Mouse (Mus musculus) ES-Bruce4 (cell line): ENCODE data around the gene Dusp5. TPM values are rescaled to one million over a fixed set of nuclear protein-coding genes. Genes with fewer than 3 reads are reported as not detected.
A peak's percentile ranks its signal among the peaks of the same experiment; 100 is the strongest.

Source experiments
- H3K27ac ChIP-seq: 2 replicates; pipeline ENCODE4 v1.5.1; 2012; ENCODE audit warnings: low read length, inconsistent platforms; ENCODE audit not compliant: insufficient read depth
- H3K27me3 ChIP-seq: 2 replicates; pipeline ENCODE4 v1.6.1; 2012; ENCODE audit warnings: mild to moderate bottlenecking, low read length, inconsistent platforms; ENCODE audit not compliant: control insufficient read depth, poor library complexity, insufficient read depth, severe bottlenecking
- H3K36me3 ChIP-seq: 2 replicates; pipeline ENCODE4 v1.6.1; 2012; ENCODE audit warnings: inconsistent platforms, mild to moderate bottlenecking, low read length, moderate library complexity; ENCODE audit not compliant: control insufficient read depth, poor library complexity, insufficient read depth, severe bottlenecking
- H3K4me1 ChIP-seq: one replicate; pipeline ENCODE4 v1.8.1; 2011; ENCODE audit warnings: low read length; ENCODE audit not compliant: control insufficient read depth, insufficient read depth
- H3K4me3 ChIP-seq: 2 replicates; pipeline ENCODE4 v1.5.1; 2011; ENCODE audit warnings: low read depth, mild to moderate bottlenecking, low read length
- H3K9ac ChIP-seq: 2 replicates; pipeline ENCODE4 v1.6.1; 2012; ENCODE audit warnings: low read depth, mild to moderate bottlenecking, inconsistent platforms; ENCODE audit not compliant: poor library complexity, severe bottlenecking
- H3K9me3 ChIP-seq: replicated peaks from 2 replicates; pipeline ENCODE4 v1.6.1; 2012; ENCODE audit warnings: mild to moderate bottlenecking, low read length, inconsistent platforms; ENCODE audit not compliant: control insufficient read depth, poor library complexity, insufficient read depth, severe bottlenecking
- CTCF ChIP-seq: IDR thresholded peaks from one replicate; pipeline ENCODE4 v1.8.1; 2011; ENCODE audit warnings: low read depth, low read length
- EP300 ChIP-seq: IDR thresholded peaks from 2 replicates; pipeline ENCODE4 v1.6.1; 2011; ENCODE audit warnings: low read depth, low read length; ENCODE audit not compliant: insufficient read depth
- POLR2A ChIP-seq: IDR thresholded peaks from one replicate; pipeline ENCODE4 v1.8.1; 2011; ENCODE audit warnings: low read length; ENCODE audit not compliant: insufficient read depth
- polyA plus RNA-seq: library from polyadenylated mRNA; stranded (reverse); fragments of >200 nt; gene quantifications from 2 replicates; pipeline ENCODE4 v1.2.4, GENCODE M21; 2011; ENCODE audit warnings: low read depth; ENCODE audit not compliant: missing spikeins, insufficient read depth, insufficient read length

Gene Dusp5
- polyA plus RNA-seq, 1 experiment = 15.2 TPM

- TF ChIP-seq CTCF (no peak), EP300 (no peak), POLR2A (no peak)
- no peaks in the 10 kb centered on the region for H3K4me1 ChIP-seq
- no peak overlapping the region for H3K9ac ChIP-seq
- H3K4me3 ChIP-seq = no peak overlapping the region
- peaks cover 14% of the 10 kb centered on the region for H3K36me3 ChIP-seq
- no peaks in the 10 kb centered on the region for H3K9me3 ChIP-seq
- no peak overlapping the region for H3K27ac ChIP-seq
- no peaks in the 10 kb centered on the region for H3K27me3 ChIP-seq
These were observed 14.7 kb downstream of the Dusp5 start for GRCm38 (mm10) chr19:53543602-53544001.

DNA sequence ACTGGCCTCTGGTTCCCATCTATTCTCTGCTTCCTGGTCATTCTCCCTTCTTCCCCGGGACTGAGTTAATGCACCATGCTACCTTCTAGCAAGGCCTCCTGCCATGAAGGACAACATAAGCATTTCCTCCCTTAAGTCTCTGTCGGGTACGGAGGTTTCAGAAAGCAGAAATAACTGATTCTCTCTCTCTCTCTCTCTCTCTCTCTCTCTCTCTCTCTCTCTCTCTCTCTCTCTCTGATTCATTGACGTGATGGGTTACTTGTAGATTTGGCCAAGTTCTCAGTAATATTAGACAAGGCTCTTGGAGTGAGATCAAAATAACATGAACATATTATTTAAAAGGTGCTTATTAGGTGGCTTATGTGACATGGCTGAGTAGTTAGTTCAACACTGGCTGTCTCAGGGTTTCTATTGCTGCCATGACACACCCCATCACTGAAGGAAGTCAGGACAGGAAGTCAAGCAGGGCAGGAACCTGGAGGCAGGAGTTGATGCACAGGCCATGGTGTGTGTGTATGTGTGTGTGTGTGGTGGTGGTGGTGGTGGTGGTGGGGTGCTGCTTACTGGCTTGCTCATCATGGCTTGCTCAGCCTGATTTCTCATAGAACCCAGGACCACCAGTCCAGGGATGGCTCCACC lies 16.1 kb downstream of the Dusp5 start:
- no peak overlapping the region for H3K4me3 ChIP-seq
- no peaks in the 10 kb centered on the region for H3K27me3 ChIP-seq
- no peak overlapping the region for H3K9ac ChIP-seq
- H3K9me3 ChIP-seq = no peaks in the 10 kb centered on the region
- TF ChIP-seq CTCF = no peak
- no peak for TF ChIP-seq EP300
- no peak for TF ChIP-seq POLR2A
- no peak overlapping the region for H3K27ac ChIP-seq
- peaks cover 10% of the 10 kb centered on the region for H3K36me3 ChIP-seq
- no peaks in the 10 kb centered on the region for H3K4me1 ChIP-seq

DNA sequence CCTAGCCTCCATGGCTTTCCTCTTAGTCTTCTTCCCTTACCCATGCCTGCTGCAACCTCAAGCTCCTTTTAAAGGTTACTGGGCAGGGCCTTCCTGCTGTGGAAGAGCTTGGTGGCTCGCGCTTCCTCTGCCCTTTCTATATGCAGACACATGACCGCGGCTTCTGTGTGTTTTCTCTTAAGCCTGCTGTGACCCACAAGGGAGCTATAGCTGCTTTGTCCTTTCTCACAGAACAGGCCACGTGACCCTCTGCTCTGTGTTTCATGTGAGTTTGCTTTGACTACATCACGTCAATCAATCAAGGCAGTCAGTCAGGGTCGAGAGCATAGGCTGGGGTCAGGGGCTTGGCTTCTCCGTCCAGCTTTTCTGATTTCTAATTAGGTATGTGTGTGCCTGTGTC lies 18.7 kb downstream of the Dusp5 start:
- Histone ChIP-seq H3K4me3 (no peak overlapping the region), H3K9me3 (no peaks in the 10 kb centered on the region), H3K27ac (no peak overlapping the region), H3K9ac (no peak overlapping the region), H3K27me3 (no peaks in the 10 kb centered on the region), H3K36me3 (peaks cover 2% of the 10 kb centered on the region; the same call in 1 of the 2 replicates), H3K4me1 (peaks cover 4% of the 10 kb centered on the region)
- TF ChIP-seq POLR2A = no peak
- TF ChIP-seq EP300 = no peak
- no peak for TF ChIP-seq CTCF

GRCm38 (mm10) chr19:53550972-53551371 lies 22.1 kb downstream of the Dusp5 start:
- peaks cover 13% of the 10 kb centered on the region for H3K4me1 ChIP-seq
- TF ChIP-seq CTCF = no peak
- no peak for TF ChIP-seq POLR2A
- TF ChIP-seq EP300 = no peak
- no peak overlapping the region for H3K4me3 ChIP-seq
- no peaks in the 10 kb centered on the region for H3K36me3 ChIP-seq
- no peak overlapping the region for H3K9ac ChIP-seq
- no peak overlapping the region for H3K27ac ChIP-seq
- no peaks in the 10 kb centered on the region for H3K9me3 ChIP-seq
- H3K27me3 ChIP-seq = no peaks in the 10 kb centered on the region

- peak overlapping the region; percentile 57 for H3K27ac ChIP-seq
- peak overlapping the region; percentile 2; the same call in 1 of the 2 replicates for H3K4me3 ChIP-seq
- H3K4me1 ChIP-seq = peaks cover 13% of the 10 kb centered on the region
- no peaks in the 10 kb centered on the region for H3K9me3 ChIP-seq
- H3K27me3 ChIP-seq = no peaks in the 10 kb centered on the region
- 0 out of 2 replicates have a peak, but pooled peaks have one; percentile 18 for TF ChIP-seq EP300
- TF ChIP-seq POLR2A = no peak
- H3K36me3 ChIP-seq = no peaks in the 10 kb centered on the region
- H3K9ac ChIP-seq = no peak overlapping the region
These were observed 23.4 kb downstream of the Dusp5 start for GRCm38 (mm10) chr19:53552216-53552786.

DNA sequence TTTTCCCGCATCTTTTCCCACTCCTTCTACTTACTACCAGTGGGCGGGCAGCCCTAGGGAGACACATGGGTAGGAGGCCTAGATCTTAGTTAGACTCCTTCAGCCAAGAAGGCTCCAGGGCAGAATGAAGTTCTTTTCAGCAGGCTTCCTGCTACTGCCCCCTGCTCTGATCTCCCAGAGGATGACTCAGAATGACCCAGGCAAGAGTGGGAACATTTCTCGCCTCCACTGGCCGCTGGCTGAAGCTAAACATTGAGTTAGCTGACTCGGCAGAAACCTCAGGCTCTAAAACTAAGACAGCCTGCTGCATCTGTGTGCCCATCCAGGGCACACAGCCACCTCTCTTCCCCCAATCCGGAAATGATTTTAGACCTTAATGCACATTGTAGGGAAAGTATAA lies 23.9 kb downstream of the Dusp5 start:
- H3K27me3 ChIP-seq = no peaks in the 10 kb centered on the region
- no peak overlapping the region; the same call in 1 of the 2 replicates for H3K4me3 ChIP-seq
- no peaks in the 10 kb centered on the region for H3K36me3 ChIP-seq
- H3K9ac ChIP-seq = no peak overlapping the region; the same call in 1 of the 2 replicates
- TF ChIP-seq CTCF = no peak
- no peak for TF ChIP-seq EP300
- TF ChIP-seq POLR2A = no peak
- H3K27ac ChIP-seq = peak overlapping the region; percentile 57
- no peaks in the 10 kb centered on the region for H3K9me3 ChIP-seq
- H3K4me1 ChIP-seq = peaks cover 13% of the 10 kb centered on the region
